Mouse (Mus musculus): ENCODE measurements around the gene Gm45808. TPM values are rescaled to one million over a fixed set of nuclear protein-coding genes. Genes with fewer than 3 reads are reported as not detected.
"Not testable (repeated sequence)": the region's sequence is repeated elsewhere in the genome, so short reads cannot be mapped to it uniquely, and the experiment has no call there.

Gm45808 gene
- polyA plus RNA-seq, 1 experiment from 2014 or later: not detected

DNA sequence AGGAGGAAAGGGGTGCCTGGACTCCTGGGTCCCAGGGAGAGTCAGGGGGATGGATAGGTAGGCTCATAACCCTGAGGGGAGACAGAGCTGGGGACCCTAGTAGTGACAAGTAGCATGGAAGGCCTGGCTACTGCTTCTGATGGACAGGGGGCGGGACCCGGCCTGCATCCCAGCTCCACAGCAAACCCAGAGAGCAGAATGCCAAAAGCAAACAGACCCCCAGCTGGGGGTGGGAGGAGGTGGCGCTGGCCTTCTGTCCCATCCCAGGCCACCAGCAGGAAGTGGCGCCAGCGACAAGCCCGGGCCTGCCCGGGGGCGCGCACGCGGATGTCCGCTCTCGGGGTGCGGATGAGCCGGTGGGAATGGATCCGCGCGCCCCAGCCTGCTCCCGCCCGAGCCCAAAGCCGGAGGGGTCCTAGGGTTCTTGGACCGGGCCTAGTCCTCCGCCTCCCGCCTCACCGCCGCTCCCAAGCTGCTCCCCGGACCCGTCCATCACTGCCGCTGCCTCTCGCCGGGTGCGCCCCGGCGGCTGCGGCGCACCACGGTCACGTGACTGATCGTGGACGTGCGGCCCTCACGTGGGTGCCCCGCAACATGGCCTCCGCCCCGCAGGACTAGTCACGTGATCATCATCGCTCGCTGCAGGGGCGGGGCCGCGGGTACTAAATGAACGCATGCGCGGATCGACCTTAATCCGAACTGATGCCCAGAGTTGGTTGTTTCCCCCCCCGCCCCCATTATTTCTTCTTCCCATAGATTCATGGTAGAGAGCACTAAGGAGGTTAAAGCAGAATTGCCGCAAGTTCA is 20.1 kb downstream of the Gm45808 start, which contains the start of gene Bax:
TSS of gene Bax (minus strand) at position 616 of the 807 bp plus-strand sequence.
- H3K36me3 ChIP-seq: peaks cover 40% of the 10 kb centered on the region
- DNase-seq (peak; percentile 93), ATAC-seq (ENCODE audit: low read depth) (peak; percentile 77)
- no peaks in the 10 kb centered on the region for H3K9me3 ChIP-seq (replicated peaks)
- under 1% methylated on average over 57 of the region's 58 CpGs for WGBS (ENCODE audit: insufficient replicate concordance)
- peaks cover 61% of the 10 kb centered on the region for H3K4me1 ChIP-seq (replicated peaks)
- H3K4me2 ChIP-seq: peak within 1 kb of the TSS; percentile 94
- peak within 1 kb of the TSS; percentile 87 for H3K9ac ChIP-seq
- peak within 1 kb of the TSS; percentile 76 for H3K27ac ChIP-seq
- H3K4me3 ChIP-seq (replicated peaks): peak within 1 kb of the TSS; percentile 79
- H3K27me3 ChIP-seq: no peaks in the 10 kb centered on the region

DNA sequence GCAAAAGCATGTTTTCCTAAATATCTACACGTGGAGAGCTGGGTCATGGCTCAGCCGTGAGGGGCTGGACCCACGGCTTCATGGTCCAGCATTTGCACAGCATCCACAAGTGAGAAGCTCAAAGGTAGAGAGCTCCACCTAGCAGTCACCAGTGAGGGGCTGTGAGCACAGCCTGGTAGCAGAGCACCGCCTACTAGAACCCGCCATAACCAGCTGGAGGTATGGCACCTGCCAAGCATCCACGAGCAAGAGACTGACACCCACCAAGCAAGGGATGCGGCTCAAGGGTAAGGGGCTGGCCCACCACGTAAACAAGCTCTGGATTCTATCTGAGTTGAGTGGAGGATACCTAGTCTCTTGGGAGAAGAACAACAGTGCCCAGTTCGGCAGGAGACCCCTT is 21.1 kb downstream of the Gm45808 start:
- H3K4me3 ChIP-seq (replicated peaks): peak overlapping the region; percentile 79
- H3K9me3 ChIP-seq (replicated peaks): no peaks in the 10 kb centered on the region
- WGBS (ENCODE audit: insufficient replicate concordance): 67% methylated on average over 9 of the region's 9 CpGs

DNA sequence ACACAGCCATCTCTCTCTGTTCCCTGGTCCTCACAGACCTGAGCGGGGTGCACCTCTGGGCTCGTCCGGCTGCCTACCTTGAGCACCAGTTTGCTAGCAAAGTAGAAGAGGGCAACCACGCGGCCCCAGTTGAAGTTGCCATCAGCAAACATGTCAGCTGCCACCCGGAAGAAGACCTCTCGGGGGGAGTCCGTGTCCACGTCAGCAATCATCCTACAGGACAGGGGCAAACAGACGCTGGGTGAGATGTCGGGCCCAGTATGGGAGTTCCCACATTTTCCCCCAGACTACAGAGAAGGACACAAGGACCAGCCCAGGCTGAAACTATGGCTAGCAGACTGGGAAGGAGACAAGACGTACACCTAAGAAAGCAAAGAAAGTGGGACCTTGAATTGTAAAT is 21.5 kb downstream of the Gm45808 start:
- Histone ChIP-seq H3K4me3 (replicated peaks) (peak overlapping the region; percentile 79), H3K4me2 (peak overlapping the region; percentile 94), H3K9me3 (replicated peaks) (no peaks in the 10 kb centered on the region), H3K27me3 (no peaks in the 10 kb centered on the region), H3K36me3 (peaks cover 40% of the 10 kb centered on the region), H3K27ac (0 out of 2 replicates have a peak overlapping the region, but pooled peaks have one; percentile 10), H3K4me1 (replicated peaks) (peaks cover 69% of the 10 kb centered on the region), H3K9ac (peak overlapping the region; percentile 87)
- 86% methylated on average over 12 of the region's 12 CpGs for WGBS (ENCODE audit: insufficient replicate concordance)
- ATAC-seq (ENCODE audit: low read depth): no peak
- DNase-seq: no peak

More for the DNA sequence above, 21.1 kb downstream of the Gm45808 start:
- Histone ChIP-seq H3K27me3 (no peaks in the 10 kb centered on the region), H3K36me3 (peaks cover 40% of the 10 kb centered on the region), H3K4me1 (replicated peaks) (peaks cover 65% of the 10 kb centered on the region), H3K9ac (peak overlapping the region; percentile 87), H3K4me2 (peak overlapping the region; percentile 94), H3K27ac (peak overlapping the region; percentile 76; the same call in 1 of the 2 replicates)
- DNase-seq (no peak), ATAC-seq (ENCODE audit: low read depth) (no peak)

DNA sequence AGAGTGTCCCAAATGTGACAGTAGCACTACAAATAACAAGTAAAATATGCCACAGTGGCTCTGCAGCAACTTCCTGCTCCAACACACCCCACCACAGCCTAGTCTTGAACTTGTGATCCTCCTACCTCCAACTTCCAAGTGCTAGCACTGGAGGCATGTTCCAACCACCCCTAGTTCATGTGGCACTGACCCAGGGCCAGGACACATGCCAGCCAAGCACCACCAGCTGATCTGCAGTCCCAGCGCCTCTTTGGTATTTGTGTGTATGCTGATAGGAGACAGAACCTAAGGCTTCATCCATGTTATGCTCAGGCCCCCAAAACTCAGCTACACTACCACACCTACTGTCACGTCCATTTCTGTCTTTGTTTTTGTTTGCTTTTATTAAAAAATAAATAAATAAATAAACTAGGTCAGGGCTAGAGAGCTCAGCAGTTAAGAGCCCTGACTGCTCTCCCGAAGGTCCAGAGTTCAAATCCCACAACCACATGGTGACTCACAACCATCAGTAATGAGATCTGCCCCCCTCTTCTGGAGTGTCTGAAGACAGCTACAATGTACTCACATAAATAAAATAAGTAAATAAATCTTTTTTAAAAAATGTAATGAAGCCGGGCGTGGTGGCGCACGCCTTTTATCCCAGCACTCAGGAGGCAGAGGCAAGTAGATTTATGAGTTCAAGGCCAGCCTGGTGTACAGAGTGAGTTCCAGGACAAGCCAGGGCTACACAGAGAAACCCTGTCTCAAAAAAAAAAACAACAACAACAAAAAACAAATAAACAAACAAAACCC is 22.4 kb downstream of the Gm45808 start:
- DNase-seq: no peak
- Histone ChIP-seq H3K36me3 (peaks cover 40% of the 10 kb centered on the region), H3K27me3 (no peaks in the 10 kb centered on the region), H3K9ac (0 out of 2 replicates have a peak overlapping the region, but pooled peaks have one; percentile 17), H3K4me3 (replicated peaks) (no peak overlapping the region), H3K4me2 (no peak overlapping the region), H3K27ac (peak overlapping the region; percentile 53), H3K9me3 (replicated peaks) (no peaks in the 10 kb centered on the region), H3K4me1 (replicated peaks) (peaks cover 72% of the 10 kb centered on the region)
- 93% methylated on average over 7 of the region's 7 CpGs for WGBS (ENCODE audit: insufficient replicate concordance)
- ATAC-seq (ENCODE audit: low read depth): no peak

DNA sequence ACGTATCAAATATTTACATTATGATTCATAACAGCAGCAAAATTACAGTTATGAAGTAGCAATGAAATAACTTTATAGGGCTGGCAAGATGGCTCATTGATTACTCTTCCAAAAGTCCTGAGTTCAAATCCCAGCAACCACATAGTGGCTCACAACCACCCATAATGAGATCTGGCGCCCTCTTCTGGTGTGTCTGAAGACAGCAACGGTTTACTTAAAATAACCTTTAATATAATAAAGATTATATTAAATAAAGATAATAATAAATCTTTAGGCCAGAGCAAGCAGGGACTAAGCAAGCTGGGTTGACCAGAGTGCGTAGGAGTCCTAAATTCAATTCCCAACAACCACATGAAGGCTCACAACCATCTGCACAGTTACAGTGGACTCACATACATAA is 23.7 kb downstream of the Gm45808 start:
- WGBS (ENCODE audit: insufficient replicate concordance): 71% methylated on average over 4 of the region's 4 CpGs
- H3K9ac ChIP-seq; H3K4me2 ChIP-seq; H3K9me3 ChIP-seq (replicated peaks); ATAC-seq (ENCODE audit: low read depth); H3K4me3 ChIP-seq (replicated peaks); H3K27me3 ChIP-seq; DNase-seq: not testable (repeated sequence)
- H3K4me1 ChIP-seq (replicated peaks): peaks cover 80% of the 10 kb centered on the region
- H3K36me3 ChIP-seq: peaks cover 51% of the 10 kb centered on the region
- peak overlapping the region; percentile 98; the same call in 1 of the 2 replicates for H3K27ac ChIP-seq

DNA sequence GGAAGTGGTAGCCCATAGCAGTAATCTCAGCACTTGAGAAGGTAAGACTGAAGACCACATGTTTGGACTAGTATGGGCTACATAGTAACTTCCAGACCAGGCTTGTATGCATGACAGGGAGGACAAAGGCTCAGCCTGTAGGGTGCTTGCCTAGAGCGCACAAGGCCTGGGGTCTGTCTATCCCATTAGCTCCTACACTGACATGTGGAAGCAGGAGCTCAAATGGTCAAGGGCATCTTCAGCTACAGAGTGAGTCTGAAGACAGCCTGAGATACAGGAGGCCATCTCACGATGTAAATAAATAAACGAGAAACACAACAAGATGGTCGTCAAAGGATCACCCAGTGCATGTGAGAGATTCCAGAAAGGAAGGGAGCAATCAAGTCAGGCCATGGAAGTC is 24.3 kb downstream of the Gm45808 start:
- Histone ChIP-seq H3K9me3 (replicated peaks) (no peaks in the 10 kb centered on the region), H3K4me3 (replicated peaks) (no peak overlapping the region), H3K4me1 (replicated peaks) (peaks cover 82% of the 10 kb centered on the region), H3K27me3 (no peaks in the 10 kb centered on the region), H3K9ac (no peak overlapping the region), H3K36me3 (peaks cover 56% of the 10 kb centered on the region), H3K27ac (peak overlapping the region; percentile 98), H3K4me2 (no peak overlapping the region)
- DNase-seq (no peak), ATAC-seq (ENCODE audit: low read depth) (no peak)
- WGBS (ENCODE audit: insufficient replicate concordance): 88% methylated on average over 4 of the region's 4 CpGs

DNA sequence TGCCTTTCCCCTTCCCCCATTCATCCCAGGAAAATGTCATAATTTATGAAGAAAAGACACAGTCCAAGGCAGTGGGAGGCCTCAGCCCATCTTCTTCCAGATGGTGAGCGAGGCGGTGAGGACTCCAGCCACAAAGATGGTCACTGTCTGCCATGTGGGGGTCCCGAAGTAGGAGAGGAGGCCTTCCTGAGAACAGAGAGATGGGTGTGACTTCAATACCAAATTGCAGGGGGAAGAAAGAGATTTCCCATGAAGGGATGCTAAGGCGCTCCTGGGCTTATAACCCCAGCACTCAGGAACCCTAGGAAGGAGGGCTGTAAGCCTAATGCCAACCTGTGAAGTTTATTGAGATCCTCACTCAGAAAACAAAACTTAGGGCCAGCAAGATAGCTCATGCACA is 24.8 kb downstream of the Gm45808 start:
- H3K9ac ChIP-seq: peak overlapping the region; percentile 63
- WGBS (ENCODE audit: insufficient replicate concordance): 83% methylated on average over 4 of the region's 4 CpGs
- peak overlapping the region; percentile 98 for H3K27ac ChIP-seq
- H3K4me2 ChIP-seq: peak overlapping the region; percentile 81
- no peaks in the 10 kb centered on the region for H3K27me3 ChIP-seq
- peaks cover 82% of the 10 kb centered on the region for H3K4me1 ChIP-seq (replicated peaks)
- H3K36me3 ChIP-seq: peaks cover 62% of the 10 kb centered on the region
- ATAC-seq (ENCODE audit: low read depth) (no peak), DNase-seq (no peak)
- no peaks in the 10 kb centered on the region for H3K9me3 ChIP-seq (replicated peaks)
- H3K4me3 ChIP-seq (replicated peaks): peak overlapping the region; percentile 45

DNA sequence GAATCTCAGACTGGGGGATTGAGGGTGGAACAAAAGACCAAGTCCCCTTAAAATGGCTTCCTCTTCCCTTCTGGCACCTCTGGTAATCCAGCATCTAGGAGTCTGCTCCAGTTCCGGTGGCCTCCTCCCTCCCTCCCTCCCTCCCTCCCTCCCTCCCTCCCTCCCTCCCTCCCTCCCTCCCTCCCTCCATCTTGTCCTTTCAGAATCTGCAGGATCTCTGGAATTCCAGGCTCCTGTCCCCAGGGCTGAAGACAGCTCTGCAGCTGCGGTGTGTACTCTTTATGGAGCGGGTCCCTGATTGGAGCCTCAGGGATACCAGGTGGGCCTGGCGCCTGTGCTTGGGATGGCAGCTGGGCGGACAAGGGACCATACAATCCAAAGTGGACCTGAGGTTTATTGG is 25.3 kb downstream of the Gm45808 start:
- peak; percentile 10 for ATAC-seq (ENCODE audit: low read depth)
- Histone ChIP-seq H3K4me3 (replicated peaks) (peak overlapping the region; percentile 78), H3K27ac (peak overlapping the region; percentile 98), H3K4me1 (replicated peaks) (peaks cover 86% of the 10 kb centered on the region), H3K9ac (peak overlapping the region; percentile 81), H3K4me2 (peak overlapping the region; percentile 81), H3K9me3 (replicated peaks) (no peaks in the 10 kb centered on the region), H3K36me3 (peaks cover 63% of the 10 kb centered on the region), H3K27me3 (no peaks in the 10 kb centered on the region)
- DNase-seq: no peak
- 71% methylated on average over 5 of the region's 5 CpGs for WGBS (ENCODE audit: insufficient replicate concordance)

DNA sequence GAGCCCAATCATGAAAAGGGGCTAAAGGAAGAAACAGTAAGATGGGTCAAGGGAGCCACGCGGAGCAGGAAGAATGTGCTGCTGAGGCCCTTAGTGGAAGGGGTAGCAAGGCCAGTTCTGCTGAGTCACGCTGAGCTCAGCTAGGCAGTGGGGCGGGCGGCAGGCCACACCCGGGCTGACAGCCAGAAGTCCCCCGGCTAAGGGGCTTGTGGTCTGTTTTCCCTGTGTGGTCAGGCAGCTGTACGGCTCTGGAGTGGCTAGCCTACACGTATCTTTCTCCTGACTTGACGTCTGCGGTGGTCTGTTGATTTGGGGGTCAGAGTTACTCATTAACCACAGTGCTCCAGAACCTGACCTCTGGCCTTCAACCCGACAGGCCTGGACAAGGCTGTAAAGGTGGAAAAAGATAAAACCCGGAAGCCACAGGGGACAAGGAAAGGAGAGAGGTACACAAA is 25.7 kb downstream of the Gm45808 start:
- H3K9ac ChIP-seq: peak overlapping the region; percentile 81
- peaks cover 86% of the 10 kb centered on the region for H3K4me1 ChIP-seq (replicated peaks)
- 1% methylated on average over 13 of the region's 13 CpGs for whole genome bisulfite sequencing (ENCODE audit: insufficient replicate concordance)
- H3K9me3 ChIP-seq (replicated peaks): no peaks in the 10 kb centered on the region
- peak; percentile 75 for ATAC-seq (ENCODE audit: low read depth)
- H3K36me3 ChIP-seq: peaks cover 63% of the 10 kb centered on the region
- peak overlapping the region; percentile 98 for H3K27ac ChIP-seq
- DNase-seq: peak; percentile 86
- no peaks in the 10 kb centered on the region for H3K27me3 ChIP-seq
- peak overlapping the region; percentile 81 for H3K4me2 ChIP-seq
- peak overlapping the region; percentile 78 for H3K4me3 ChIP-seq (replicated peaks)

DNA sequence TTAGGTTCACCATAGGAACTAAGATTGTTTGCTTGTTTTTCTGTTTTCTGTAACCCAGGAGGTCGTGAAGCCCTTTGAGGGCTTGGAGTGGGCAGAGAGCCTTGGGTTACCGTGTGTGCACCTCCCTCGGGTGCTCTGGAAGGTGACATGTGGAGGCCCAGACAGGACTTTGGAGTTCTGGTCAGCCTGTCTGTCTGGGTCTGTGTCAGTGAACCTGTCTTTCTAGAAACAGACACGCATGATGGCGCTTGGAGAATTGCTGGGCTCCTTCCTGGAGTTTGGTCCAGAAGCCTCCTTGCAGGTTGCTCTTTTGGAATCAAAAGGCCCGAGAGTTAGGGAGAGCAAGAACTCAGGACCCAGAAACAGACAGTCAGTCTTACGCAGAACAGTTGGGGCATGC is 26.2 kb downstream of the Gm45808 start:
- H3K9ac ChIP-seq: peak overlapping the region; percentile 81
- DNase-seq (no peak), ATAC-seq (ENCODE audit: low read depth) (no peak)
- H3K4me3 ChIP-seq (replicated peaks): peak overlapping the region; percentile 78
- H3K36me3 ChIP-seq: peaks cover 64% of the 10 kb centered on the region
- H3K4me2 ChIP-seq: peak overlapping the region; percentile 81
- no peaks in the 10 kb centered on the region for H3K9me3 ChIP-seq (replicated peaks)
- H3K4me1 ChIP-seq (replicated peaks): peaks cover 81% of the 10 kb centered on the region
- WGBS (ENCODE audit: insufficient replicate concordance): 34% methylated on average over 7 of the region's 7 CpGs
- peak overlapping the region; percentile 98 for H3K27ac ChIP-seq
- H3K27me3 ChIP-seq: no peaks in the 10 kb centered on the region

DNA sequence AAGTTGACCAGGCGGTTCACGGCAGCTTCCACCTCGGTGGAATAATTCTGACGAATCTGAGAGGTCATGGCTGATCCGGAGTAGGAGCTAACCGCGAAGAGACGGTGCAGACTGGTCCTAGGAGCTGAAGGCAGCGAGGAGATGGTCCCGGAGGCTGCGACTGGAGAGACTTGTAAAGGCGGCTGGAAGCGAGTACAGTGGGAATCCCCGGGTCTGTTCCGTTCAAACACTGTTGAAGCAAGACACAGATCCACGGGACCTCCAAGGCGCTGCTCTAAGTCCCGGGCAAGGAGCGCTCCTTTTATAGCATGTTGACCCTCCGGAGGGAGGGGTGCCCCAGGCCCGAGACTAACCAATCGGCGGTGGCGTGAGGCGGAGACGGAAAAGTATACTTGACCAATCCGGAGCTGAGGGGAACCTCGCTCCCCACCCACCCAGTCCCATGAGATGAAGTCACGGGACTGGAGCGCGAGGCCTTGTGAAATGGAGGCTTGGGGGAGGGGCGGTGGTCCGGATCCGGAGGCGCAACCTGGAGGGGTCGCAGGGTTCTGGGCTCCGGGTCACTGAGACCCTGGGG is 27.0 kb downstream of the Gm45808 start, which contains the start of gene Ftl1:
TSS of gene Ftl1 (minus strand) at position 321 of the 577 bp plus-strand sequence.
- peak; percentile 96 for DNase-seq
- peaks cover 64% of the 10 kb centered on the region for H3K36me3 ChIP-seq
- H3K9ac ChIP-seq: peak within 1 kb of the TSS; percentile 95
- peak within 1 kb of the TSS; percentile 98 for H3K27ac ChIP-seq
- peaks cover 73% of the 10 kb centered on the region for H3K4me1 ChIP-seq (replicated peaks)
- under 1% methylated on average over 33 of the region's 37 CpGs for WGBS (ENCODE audit: insufficient replicate concordance)
- peak; percentile 86 for ATAC-seq (ENCODE audit: low read depth)
- not testable (repeated sequence) for H3K9me3 ChIP-seq (replicated peaks); H3K27me3 ChIP-seq
- peak within 1 kb of the TSS; percentile 81 for H3K4me2 ChIP-seq
- H3K4me3 ChIP-seq (replicated peaks): peak within 1 kb of the TSS; percentile 78

Measured in liver, embryonic 13.5 days (tissue).